Mouse (Mus musculus): ENCODE results near the gene Pbld2.

DNA sequence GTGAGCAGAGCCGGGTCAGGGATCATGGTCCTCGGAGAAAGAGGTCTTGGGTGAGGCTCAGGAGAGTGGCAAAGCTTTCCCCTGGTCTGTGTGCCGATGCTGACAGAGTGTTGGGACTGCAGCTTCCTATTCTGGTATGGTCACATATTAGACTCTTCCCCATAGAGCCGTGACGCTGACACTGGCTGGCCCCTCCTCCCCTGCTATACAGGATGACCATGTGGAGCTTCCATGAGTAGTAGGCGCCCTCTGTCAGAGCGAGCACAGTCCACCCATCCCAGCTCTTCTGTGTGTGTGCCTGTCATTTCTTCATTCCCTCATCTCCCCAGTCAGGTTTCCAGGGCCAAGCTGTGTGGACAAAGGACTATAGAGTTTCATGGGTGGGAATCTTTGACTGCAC lies 39.2 kb downstream of the Pbld2 start:
- no peak for TF ChIP-seq CHD2 (IDR thresholded peaks at IDR 0.05; ENCODE audit: low read length)
- no peak for TF ChIP-seq SIN3A (IDR thresholded peaks at IDR 0.05; ENCODE audit: low read length)
- no peak for TF ChIP-seq EP300 (IDR thresholded peaks at IDR 0.05; ENCODE audit: low read length)
- TF ChIP-seq ZNF384 (IDR thresholded peaks at IDR 0.05; ENCODE audit: low read depth, low read length) = no peak

All from CH12.LX (cell line).